Mouse (Mus musculus) gastrocnemius, adult 2 months (tissue): ENCODE measurements around the gene Scgb2b20. TPM values are rescaled to one million over a fixed set of nuclear protein-coding genes. Genes with fewer than 3 reads are reported as not detected.
"Not testable (repeated sequence)": the region's sequence is repeated elsewhere in the genome, so short reads cannot be mapped to it uniquely, and the experiment has no call there.

Experiments used
- DNase-seq: peaks from one replicate; pipeline ENCODE4 v3.0.0; 2022
- H3K27ac ChIP-seq: fragments of 200-600 bp; 2 replicates; pipeline ENCODE4 v1.8.1; 2022; ENCODE audit warnings: mild to moderate bottlenecking
- H3K4me3 ChIP-seq: fragments of 200-600 bp; 2 replicates; pipeline ENCODE4 v1.8.1; 2022; ENCODE audit warnings: mild to moderate bottlenecking, moderate library complexity
- CTCF ChIP-seq: fragments of 200-600 bp; IDR thresholded peaks from 2 replicates; pipeline ENCODE4 v1.8.1; 2022; ENCODE audit warnings: antibody characterized with exemption, mild to moderate bottlenecking, moderate library complexity
- intact Hi-C: fragments of 180-260 bp; cut with DNase I; formaldehyde crosslinking; loops from one replicate; pipeline ENCODE4 v1.15.1; 2025
- long read RNA-seq, 2 experiments: library from polyadenylated mRNA; stranded (forward); transcript quantifications; one replicate each; pipeline ENCODE4 v2.0.0; 2021
- total RNA-seq, 2 experiments: library from RNA; stranded (reverse); gene quantifications; 2 replicates each; pipeline ENCODE4 v1.2.3; 2021

Scgb2b20 gene
- not detected for total RNA-seq
- long read RNA-seq, experiment 1 = 0 reads
- long read RNA-seq, experiment 2 = 0 reads

DNA sequence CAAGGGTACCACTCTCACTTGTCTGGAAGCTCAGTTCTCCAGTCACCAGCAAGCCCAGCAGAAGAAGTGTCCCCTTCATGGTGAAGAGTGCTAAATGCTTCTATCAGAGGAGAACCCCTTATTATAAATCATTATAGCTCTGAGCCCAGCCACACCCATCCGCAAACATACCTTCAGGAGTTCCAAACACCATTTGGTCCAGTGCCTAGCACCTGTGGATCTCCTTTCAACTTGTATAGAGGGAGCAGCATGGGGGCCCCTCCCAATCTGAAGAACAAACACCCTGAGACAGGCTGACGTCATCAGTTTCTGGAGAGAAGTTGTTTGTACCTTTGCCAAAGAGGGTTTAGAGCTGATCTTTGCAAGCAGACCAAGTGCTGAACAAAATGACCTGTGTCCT is at the start of gene Scgb2b20:
Gene Scgb2b20 (minus strand): TSS at position 101 of the 400 bp plus-strand sequence.
- H3K4me3 ChIP-seq, H3K27ac ChIP-seq, intact Hi-C loops, DNase-seq: not testable (repeated sequence)

DNA sequence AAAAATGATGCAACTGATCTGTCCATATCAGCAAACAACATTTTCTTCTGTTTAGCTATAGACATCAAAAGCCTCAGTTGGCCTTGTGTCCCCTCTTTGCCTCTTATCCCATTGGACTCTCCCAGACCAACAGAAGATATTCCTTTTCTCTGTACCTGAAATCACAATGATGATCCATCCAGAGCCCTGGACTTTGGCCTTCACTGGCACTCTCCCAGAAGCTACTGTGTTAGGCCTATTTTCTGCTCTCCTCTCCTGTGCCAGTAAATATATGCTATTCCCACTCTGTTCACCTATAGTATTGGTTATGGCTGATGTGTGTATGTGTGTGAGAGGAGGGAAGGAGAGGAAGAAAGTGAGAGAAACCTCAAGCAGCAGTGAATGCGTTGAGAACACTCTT is 43.6 kb upstream of the Scgb2b20 start:
- intact Hi-C loops = not testable (repeated sequence)

DNA sequence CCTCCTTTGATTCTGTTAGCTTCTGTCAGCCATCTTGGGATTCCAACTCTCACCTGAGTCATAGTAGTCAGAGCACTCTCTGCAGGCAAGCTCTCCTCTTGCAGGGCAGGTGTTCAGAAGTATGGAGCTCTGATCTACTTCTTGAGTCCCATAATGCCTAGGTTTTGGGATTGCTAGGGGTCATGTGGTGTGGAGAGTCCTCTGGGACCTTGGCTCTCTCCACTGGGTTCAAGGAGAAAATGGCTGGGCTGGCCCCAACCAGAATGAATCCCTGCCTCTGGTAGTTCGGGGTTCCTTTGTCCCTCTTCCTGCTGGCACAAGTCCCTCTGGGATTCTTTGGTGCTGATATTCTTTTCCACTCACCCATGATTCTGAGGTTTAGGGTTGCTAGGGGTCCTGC is 35.5 kb upstream of the Scgb2b20 start:
- no peak for TF ChIP-seq CTCF
- no peak for DNase-seq
- intact Hi-C loops = no loop called here
- Histone ChIP-seq H3K27ac (no peak overlapping the region), H3K4me3 (no peak overlapping the region)

More for the DNA sequence above, 43.6 kb upstream of the Scgb2b20 start:
- not testable (repeated sequence) for DNase-seq, H3K4me3 ChIP-seq, H3K27ac ChIP-seq

DNA sequence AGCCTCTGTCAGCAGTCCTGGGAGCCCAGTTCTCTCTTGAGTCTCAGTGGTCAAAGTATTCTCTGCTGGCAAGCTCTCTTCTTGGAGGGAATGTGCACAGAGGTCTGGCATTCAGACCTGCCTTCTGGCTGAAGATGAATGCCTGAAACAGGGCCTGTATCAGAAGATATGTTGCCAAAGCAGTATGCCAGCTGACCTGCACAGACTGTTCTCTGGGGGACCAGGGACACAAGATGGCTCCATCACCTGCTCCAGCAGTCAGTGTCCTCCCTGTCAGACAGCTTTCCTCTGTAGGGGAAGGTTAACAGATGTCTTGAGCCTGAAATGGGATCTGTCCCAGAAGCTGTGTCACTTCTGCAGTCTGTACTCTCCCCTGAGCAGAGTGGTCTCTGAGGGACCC is 33.6 kb upstream of the Scgb2b20 start:
- intact Hi-C loops, H3K4me3 ChIP-seq, H3K27ac ChIP-seq: not testable (repeated sequence)

DNA sequence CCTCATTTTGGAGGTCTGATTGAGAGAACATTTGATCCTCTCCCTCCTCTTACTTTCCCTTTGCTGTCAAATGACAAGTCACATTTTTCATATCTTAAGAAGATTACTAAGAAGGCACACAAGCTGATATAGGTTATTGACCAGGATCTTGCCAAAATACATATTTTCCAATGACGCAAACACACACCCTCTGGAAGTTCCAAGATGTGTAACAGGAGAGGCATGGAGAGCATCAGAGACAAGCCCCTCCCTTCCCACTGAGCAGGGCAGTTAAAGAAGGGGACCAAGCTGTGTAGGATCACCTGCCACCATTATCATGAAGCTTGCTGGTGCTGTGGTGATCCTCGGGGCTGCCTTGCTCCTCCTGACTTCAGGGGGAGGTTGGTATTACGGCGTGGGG is 6.8 kb upstream of the Scgb2b20 start, which contains the start of gene Scgb1b20:
Gene Scgb1b20 (plus strand): TSS at position 301 of the 400 bp plus-strand sequence.
- H3K4me3 ChIP-seq, DNase-seq, H3K27ac ChIP-seq, intact Hi-C loops: not testable (repeated sequence)

More for the DNA sequence above, 33.6 kb upstream of the Scgb2b20 start:
- DNase-seq = not testable (repeated sequence)

Other genes with a start within 250 kb of the Scgb2b20 start
- not detected for gene Scgb2b18, start 192.5 kb downstream of the Scgb2b20 start, total RNA-seq
- gene Scgb1b18, start 180.8 kb downstream of the Scgb2b20 start, total RNA-seq = not detected
- not detected for gene Scgb2b19, start 86.0 kb downstream of the Scgb2b20 start, total RNA-seq
- not detected for gene Scgb1b19, start 79.0 kb downstream of the Scgb2b20 start, total RNA-seq
- not detected for gene Scgb1b20, start 6.9 kb upstream of the Scgb2b20 start, total RNA-seq
- not detected for gene Scgb2b21, start 154.1 kb upstream of the Scgb2b20 start, total RNA-seq